Mouse (Mus musculus) neutrophil, adult 5-6 weeks (primary cell): ENCODE measurements around the gene Ostm1. TPM values are rescaled to one million over a fixed set of nuclear protein-coding genes. Genes with fewer than 3 reads are reported as not detected.

Source experiments
- ATAC-seq: fragments of 151-379, 151-347 bp; 2 replicates; pipeline ENCODE4 v1.8.0; 2017; ENCODE audit warnings: mild to moderate bottlenecking, moderate TSS enrichment; ENCODE audit not compliant: insufficient number of reproducible peaks, poor library complexity, low FRiP score, severe bottlenecking; ENCODE audit errors: extremely low read depth
- total RNA-seq: library from RNA; stranded (forward); fragments of 200-1000 nt; gene quantifications from 2 replicates; pipeline ENCODE4 v1.2.3, GENCODE M21; 2017

Ostm1 gene
- total RNA-seq: 47.6 and 50.1 TPM in 2 replicates

GRCm38 (mm10) chr10:42583157-42583872, at the start of gene Ostm1, which contains the start of gene Nr2e1:
Gene Ostm1 (plus strand): TSS chr10:42583822.
Gene Nr2e1 (minus strand): TSS chr10:42583632.
- no peak for ATAC-seq

GRCm38 (mm10) chr10:42533836-42534453, 49.7 kb upstream of the Ostm1 start:
- ATAC-seq: no peak

GRCm38 (mm10) chr10:42537571-42538316, 45.9 kb upstream of the Ostm1 start:
- ATAC-seq: no peak

GRCm38 (mm10) chr10:42545707-42546503, 37.7 kb upstream of the Ostm1 start:
- ATAC-seq: no peak

GRCm38 (mm10) chr10:42546507-42546906, 37.1 kb upstream of the Ostm1 start:
- ATAC-seq: no peak

- ATAC-seq: no peak
These were observed 23.9 kb upstream of the Ostm1 start for GRCm38 (mm10) chr10:42559581-42560200.

GRCm38 (mm10) chr10:42562272-42562671, 21.4 kb upstream of the Ostm1 start:
- ATAC-seq: no peak

- no peak for ATAC-seq
These were observed 11.1 kb upstream of the Ostm1 start for GRCm38 (mm10) chr10:42572567-42572966.

- no peak for ATAC-seq
These were observed 10.7 kb upstream of the Ostm1 start for GRCm38 (mm10) chr10:42572971-42573370.

- ATAC-seq: no peak
These were observed 9.0 kb upstream of the Ostm1 start for GRCm38 (mm10) chr10:42574639-42575038.

- ATAC-seq: no peak
These were observed 5.9 kb upstream of the Ostm1 start for GRCm38 (mm10) chr10:42577525-42578280.

- ATAC-seq: no peak
These were observed 5.3 kb upstream of the Ostm1 start for GRCm38 (mm10) chr10:42578281-42578675.

- no peak for ATAC-seq
These were observed 4.7 kb upstream of the Ostm1 start for GRCm38 (mm10) chr10:42578698-42579474.

GRCm38 (mm10) chr10:42579475-42580130, 4.0 kb upstream of the Ostm1 start:
- ATAC-seq: no peak

GRCm38 (mm10) chr10:42580131-42580950, 3.3 kb upstream of the Ostm1 start:
- no peak for ATAC-seq

- no peak for ATAC-seq
These were observed 2.7 kb upstream of the Ostm1 start for GRCm38 (mm10) chr10:42580951-42581277.
